Mouse (Mus musculus): ENCODE measurements around the gene Aldh1a7. TPM values are rescaled to one million over a fixed set of nuclear protein-coding genes. Genes with fewer than 3 reads are reported as not detected.

Gene Aldh1a7
- polyA plus RNA-seq, 1 experiment, result 92.6 TPM

Other genes starting within 250 kb of the Aldh1a7 start
- 357 and 360 TPM in 2 replicates for gene Aldh1a1, start 234.8 kb downstream of the Aldh1a7 start, polyA plus RNA-seq (2012; rRNA removed)
- 0.12 and 0.29 TPM in 2 replicates for gene Tmc1, start 226.6 kb upstream of the Aldh1a7 start, polyA plus RNA-seq (2012; rRNA removed)

Measured in gonadal fat pad, adult 2 months (tissue).